Mouse (Mus musculus) gonadal fat pad, adult 2 months (tissue): ENCODE results near the gene 1110004F10Rik. TPM values are rescaled to one million over a fixed set of nuclear protein-coding genes. Genes with fewer than 3 reads are reported as not detected.

Experiments used
- DNase-seq: peaks from one replicate; pipeline ENCODE4 v3.0.0-alpha.2; 2012; ENCODE audit warnings: low read depth
- polyA plus RNA-seq: library from polyadenylated mRNA; depleted of rRNA; stranded (reverse); fragments of >200 nt; gene quantifications from 2 replicates; pipeline ENCODE4 v1.2.3, GENCODE M21; 2012; rRNA removed

The 1110004F10Rik gene
- polyA plus RNA-seq, 1 experiment: 51.5 TPM

GRCm38 (mm10) chr7:116137149-116137548 lies 98.0 kb downstream of the 1110004F10Rik start:
- no peak for DNase-seq

GRCm38 (mm10) chr7:116137671-116138070 lies 98.5 kb downstream of the 1110004F10Rik start:
- no peak for DNase-seq

DNA sequence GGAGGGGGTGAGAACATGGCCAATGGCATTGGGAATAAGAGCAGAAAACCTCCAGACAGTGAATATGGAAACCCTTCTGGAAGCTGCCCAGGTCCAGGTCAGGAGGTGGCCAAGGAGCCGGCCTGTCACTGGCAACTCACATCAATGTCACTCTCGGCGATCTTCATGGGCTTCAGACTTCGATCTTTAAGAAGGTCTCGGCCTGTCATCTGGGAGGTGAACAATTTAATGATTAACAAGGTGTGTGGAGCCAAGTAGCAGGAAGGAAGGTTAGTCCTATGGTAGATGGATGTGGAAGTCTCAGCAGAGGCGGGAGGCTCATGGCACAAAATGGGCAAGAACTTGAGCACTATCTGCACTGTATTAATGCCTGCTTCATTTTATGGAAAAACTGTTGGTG lies 105.8 kb downstream of the 1110004F10Rik start:
- no peak for DNase-seq

- DNase-seq: no peak
These were observed 107.9 kb downstream of the 1110004F10Rik start for GRCm38 (mm10) chr7:116147114-116147513.

- DNase-seq: no peak
These were observed 110.4 kb downstream of the 1110004F10Rik start for GRCm38 (mm10) chr7:116149568-116149967.

- DNase-seq: no peak
These were observed 114.7 kb downstream of the 1110004F10Rik start for GRCm38 (mm10) chr7:116153781-116154368.

Other genes with a start within 250 kb of the 1110004F10Rik start
- 10.4 and 11.6 TPM in 2 replicates for gene Sox6, start 601 bp upstream of the 1110004F10Rik start, polyA plus RNA-seq
- gene Gm4353, start 45.2 kb downstream of the 1110004F10Rik start, polyA plus RNA-seq: 0.81 and 1.4 TPM in 2 replicates